Mouse (Mus musculus) forebrain, postnatal 0 days (tissue): ENCODE data around the gene Myoz2. TPM values are rescaled to one million over a fixed set of nuclear protein-coding genes. Genes with fewer than 3 reads are reported as not detected.

Experiments
- ATAC-seq: fragments of 200-750 bp; cut with Nextera tagmentation; 2 replicates; pipeline ENCODE4 v1.8.0; 2017; ENCODE audit warnings: mild to moderate bottlenecking, moderate library complexity
- DNase-seq: peaks from one replicate; pipeline ENCODE4 v3.0.0-alpha.2; 2015
- H3K27ac ChIP-seq: fragments of 300-500 bp; sonication (generic); 2 replicates; pipeline ENCODE4 v1.5.1; 2014; ENCODE audit warnings: low read depth, mild to moderate bottlenecking, antibody characterized with exemption, low read length, moderate library complexity, mixed read lengths
- H3K27me3 ChIP-seq: fragments of 300-500 bp; sonication (generic); 2 replicates; pipeline ENCODE4 v1.6.1; 2014; ENCODE audit warnings: mild to moderate bottlenecking, low read length, mixed read lengths; ENCODE audit not compliant: insufficient read depth
- H3K36me3 ChIP-seq: fragments of 300-500 bp; sonication (generic); 2 replicates; pipeline ENCODE4 v1.6.1; 2014; ENCODE audit warnings: mild to moderate bottlenecking, moderate library complexity; ENCODE audit not compliant: insufficient read depth
- H3K4me1 ChIP-seq: fragments of 300-500 bp; sonication (generic); 2 replicates; pipeline ENCODE4 v1.6.1; 2014; ENCODE audit warnings: antibody characterized with exemption; ENCODE audit not compliant: insufficient read depth
- H3K4me2 ChIP-seq: fragments of 300-500 bp; sonication (generic); 2 replicates; pipeline ENCODE4 v1.6.1; 2014; ENCODE audit warnings: low read depth, mild to moderate bottlenecking, moderate library complexity
- H3K4me3 ChIP-seq: fragments of 300-500 bp; sonication (generic); 2 replicates; pipeline ENCODE4 v1.5.1; 2014; ENCODE audit warnings: low read depth, low read length, mixed read lengths
- H3K9ac ChIP-seq: fragments of 300-500 bp; sonication (generic); 2 replicates; pipeline ENCODE4 v1.6.1; 2014; ENCODE audit warnings: mild to moderate bottlenecking
- H3K9me3 ChIP-seq: fragments of 300-500 bp; sonication (generic); 2 replicates; pipeline ENCODE4 v1.6.1; 2016; ENCODE audit warnings: low read length
- CTCF ChIP-seq: sonication (generic); IDR thresholded peaks from 2 replicates; pipeline ENCODE4 v1.5.1; 2016; ENCODE audit warnings: antibody characterized with exemption, control low read depth, low read depth
- WGBS: fragments of 180-500 bp; shearing (Covaris S2); extraction: QIAGEN DNeasy Blood & Tissue Kit; methylation state at CpG from one replicate; pipeline ENCODE4 v1.1.7; 2014; 5-methylcytosine and 5-hydroxymethylcytosine counted together
- microRNA-seq, 2 experiments: library from miRNA; unstranded; fragments of <30 nt; microRNA quantifications; one replicate each; pipeline ENCODE4; 2016
- polyA plus RNA-seq: library from polyadenylated mRNA; unstranded; fragments of >200 nt; fragmentation: Nextera tagmentation; extraction: Ambion mirVana; gene quantifications from 2 replicates; pipeline ENCODE4 v1.2.1, GENCODE M21; 2015
- total RNA-seq: library from RNA; depleted of rRNA; stranded (reverse); fragments of >200 nt; gene quantifications from 2 replicates; pipeline ENCODE4 v1.2.3, GENCODE M21; 2014; rRNA removed

The Myoz2 gene
- total and polyA plus RNA-seq, 2 experiments from 2014 or later, result 0.14 TPM; not detected in 1

- H3K36me3 ChIP-seq, result peaks cover 6% of the 10 kb centered on the region
- H3K4me3 ChIP-seq, result no peak overlapping the region
- no peak overlapping the region for H3K9ac ChIP-seq
- ATAC-seq, result no peak
- TF ChIP-seq CTCF, result no peak
- H3K4me2 ChIP-seq, result no peak overlapping the region
- no peaks in the 10 kb centered on the region for H3K9me3 ChIP-seq
- no peak overlapping the region for H3K27ac ChIP-seq
- no peaks in the 10 kb centered on the region for H3K4me1 ChIP-seq
- no peaks in the 10 kb centered on the region for H3K27me3 ChIP-seq
- 78% methylated on average over 3 of the region's 3 CpGs for WGBS
- no peak for DNase-seq
Observed at GRCm38 (mm10) chr3:122972126-122972822, 62.5 kb downstream of the Myoz2 start.

- WGBS, result 88% methylated on average over 9 of the region's 9 CpGs
- Histone ChIP-seq H3K4me1 (no peaks in the 10 kb centered on the region), H3K4me3 (no peak overlapping the region), H3K36me3 (peaks cover 6% of the 10 kb centered on the region), H3K27me3 (no peaks in the 10 kb centered on the region), H3K9me3 (no peaks in the 10 kb centered on the region), H3K4me2 (no peak overlapping the region), H3K9ac (no peak overlapping the region), H3K27ac (no peak overlapping the region)
- ATAC-seq (no peak), DNase-seq (no peak)
- TF ChIP-seq CTCF, result no peak
Observed at GRCm38 (mm10) chr3:122968391-122968790, 66.4 kb downstream of the Myoz2 start.

GRCm38 (mm10) chr3:122964301-122964700, 70.5 kb downstream of the Myoz2 start:
- Histone ChIP-seq H3K9ac (no peak overlapping the region), H3K27me3 (no peaks in the 10 kb centered on the region), H3K4me1 (no peaks in the 10 kb centered on the region), H3K27ac (no peak overlapping the region), H3K4me3 (no peak overlapping the region), H3K36me3 (peaks cover 9% of the 10 kb centered on the region), H3K4me2 (no peak overlapping the region), H3K9me3 (no peaks in the 10 kb centered on the region)
- 91% methylated on average over 5 of the region's 5 CpGs for WGBS
- no peak for DNase-seq
- no peak for ATAC-seq
- TF ChIP-seq CTCF, result no peak

Small RNA genes within 50 kb of the gene (microRNA-seq; reads per million reads assigned to microRNA genes)
- gene Gm22066, result 0 reads per million in 2 experiments

Other genes with a start within 250 kb of the Myoz2 start
- not detected in 2 replicates for gene Fabp2, start 139.9 kb downstream of the Myoz2 start, total RNA-seq
- gene Fabp2, start 139.9 kb downstream of the Myoz2 start, polyA plus RNA-seq, result not detected in 2 replicates
- not detected in 2 replicates for gene Gm10959, start 115.7 kb downstream of the Myoz2 start, total RNA-seq
- not detected in 2 replicates for gene Gm10959, start 115.7 kb downstream of the Myoz2 start, polyA plus RNA-seq
- gene 1810037I17Rik, start 110.8 kb downstream of the Myoz2 start, total RNA-seq, result 27.4 and 33.2 TPM in 2 replicates
- gene 1810037I17Rik, start 110.8 kb downstream of the Myoz2 start, polyA plus RNA-seq, result 94.9 and 109 TPM in 2 replicates
- 15.5 and 19.2 TPM in 2 replicates for gene Usp53, start 50.5 kb downstream of the Myoz2 start, total RNA-seq
- 9.7 and 11.9 TPM in 2 replicates for gene Usp53, start 50.5 kb downstream of the Myoz2 start, polyA plus RNA-seq
- gene Synpo2, start 201.1 kb upstream of the Myoz2 start, total RNA-seq, result 0.54 and 1.6 TPM in 2 replicates
- gene Synpo2, start 201.1 kb upstream of the Myoz2 start, polyA plus RNA-seq, result 1.0 and 2.5 TPM in 2 replicates
- gene Sec24d, start 232.4 kb upstream of the Myoz2 start, total RNA-seq, result 21.7 and 36.5 TPM in 2 replicates
- gene Sec24d, start 232.4 kb upstream of the Myoz2 start, polyA plus RNA-seq, result 14.1 and 16.3 TPM in 2 replicates